Comparison of ENCODE assay signal across 15 mouse cellular contexts in genomic region chr8:11394773-11395172, GRCm38 (mm10).
DNase-seq lines count a peak whose midpoint lies in the region; ATAC-seq and TF ChIP-seq lines count a peak whose summit lies in the region.
"Had no signal": no experiment of that assay in that cellular context is flagged by ENCODE, and none has a peak within 500 bp of the region (broad histone marks: within the 10 kb centered on the region; RNA-seq: fewer than 3 reads in every experiment).

No protein-coding gene starts in this region.

- no peaks in the 10 kb centered on the region for H3K27me3 ChIP-seq in heart, embryonic 12.5 days (replicated peaks)
- H3K27me3 ChIP-seq in lung, embryonic 14.5 days (ENCODE audit: insufficient read depth, low read length) = no peaks in the 10 kb centered on the region
- no peaks in the 10 kb centered on the region for H3K27me3 ChIP-seq in heart, embryonic 16.5 days (ENCODE audit: control insufficient read depth, insufficient read depth, low read length)

- H3K4me3 ChIP-seq in heart, embryonic 12.5 days = no peak overlapping the region
- no peak overlapping the region for H3K4me3 ChIP-seq in lung, embryonic 14.5 days (ENCODE audit: low read depth, low read length)
- no peak overlapping the region for H3K4me3 ChIP-seq in heart, embryonic 16.5 days (ENCODE audit: low read length)
- H3K4me3 ChIP-seq: megakaryocyte, embryonic 14.5 days had no signal

- peaks cover 12% of the 10 kb centered on the region; the same call in 1 of the 2 replicates for H3K9me3 ChIP-seq in heart, embryonic 12.5 days (replicated peaks)
- H3K9me3 ChIP-seq in lung, embryonic 14.5 days (ENCODE audit: low read depth, low read length) = no peaks in the 10 kb centered on the region; the same call in 1 of the 2 replicates
- H3K9me3 ChIP-seq in heart, embryonic 16.5 days (replicated peaks; ENCODE audit: control insufficient read depth, low read length) = peaks cover 5% of the 10 kb centered on the region; the same call in 1 of the 2 replicates

- no peak for TF ChIP-seq CTCF in lung, embryonic 14.5 days (IDR thresholded peaks at IDR 0.05; ENCODE audit: low read depth)

- H3K4me2 ChIP-seq in heart, embryonic 12.5 days = no peak overlapping the region
- no peak overlapping the region for H3K4me2 ChIP-seq in lung, embryonic 14.5 days
- H3K4me2 ChIP-seq in heart, embryonic 16.5 days (ENCODE audit: low read depth, low read length) = no peak overlapping the region

- peaks cover 8% of the 10 kb centered on the region for H3K36me3 ChIP-seq in heart, embryonic 12.5 days
- no peaks in the 10 kb centered on the region; the same call in 1 of the 2 replicates for H3K36me3 ChIP-seq in lung, embryonic 14.5 days (ENCODE audit: insufficient read depth)
- H3K36me3 ChIP-seq in heart, embryonic 16.5 days (ENCODE audit: control insufficient read depth, insufficient read depth) = peaks cover 5% of the 10 kb centered on the region; the same call in 1 of the 2 replicates
- H3K36me3 ChIP-seq: G1E had no signal

- no peak for DNase-seq in heart, adult 9 months (ENCODE audit: low spot score in 2 of 2)
- peak; percentile 75 for DNase-seq in lung, embryonic 14.5 days
- DNase-seq in lung, postnatal 25 days (ENCODE audit: low spot score) = no peak
- DNase-seq in kidney, postnatal 14 days = peak; percentile 71
- DNase-seq in cerebellum, adult 11 months = no peak
- no peak for DNase-seq in spleen, adult 18-20 months
- DNase-seq: cerebellum, adult 9-11 months; embryo, embryonic 11 days; thymus, postnatal 4 days had no signal

- 36% methylated on average over 9 of the region's 9 CpGs for WGBS in heart, embryonic 12.5 days
- 31% methylated on average over 9 of the region's 9 CpGs for WGBS in lung, embryonic 14.5 days
- WGBS in heart, embryonic 16.5 days = 41% methylated on average over 9 of the region's 9 CpGs

- H3K4me1 ChIP-seq in heart, embryonic 12.5 days (replicated peaks) = peaks cover 54% of the 10 kb centered on the region
- peaks cover 21% of the 10 kb centered on the region for H3K4me1 ChIP-seq in lung, embryonic 14.5 days (ENCODE audit: insufficient read depth)
- H3K4me1 ChIP-seq in heart, embryonic 16.5 days (ENCODE audit: control insufficient read depth, insufficient read depth, low read length) = peaks cover 44% of the 10 kb centered on the region

- no peak overlapping the region for H3K9ac ChIP-seq in heart, embryonic 12.5 days
- no peak overlapping the region for H3K9ac ChIP-seq in lung, embryonic 14.5 days
- peak overlapping the region; percentile 24; the same call in 1 of the 2 replicates for H3K9ac ChIP-seq in heart, embryonic 16.5 days (ENCODE audit: low read length)

- no peak for ATAC-seq in heart, embryonic 12.5 days (ENCODE audit: insufficient number of reproducible peaks, low FRiP score)
- no peak for ATAC-seq in lung, embryonic 14.5 days (ENCODE audit: insufficient read depth)
- ATAC-seq in heart, embryonic 16.5 days (replicated peaks; ENCODE audit: extremely low read depth, insufficient read depth, low FRiP score) = peak; percentile 21; the same call in 1 of the 2 replicates
- ATAC-seq: forebrain, embryonic 14.5 days; midbrain, embryonic 16.5 days had no signal

- peak overlapping the region; percentile 84; the same call in 1 of the 2 replicates for H3K27ac ChIP-seq in heart, embryonic 12.5 days (ENCODE audit: poor library complexity, severe bottlenecking)
- peak overlapping the region; percentile 90; the same call in 1 of the 2 replicates for H3K27ac ChIP-seq in lung, embryonic 14.5 days (ENCODE audit: low read depth)
- peak overlapping the region; percentile 85 for H3K27ac ChIP-seq in heart, embryonic 16.5 days (ENCODE audit: low read length)

Comparison
In these comparisons a context has a peak if more than half of its experiments do, and no peak if none do; other contexts are left out.
1. DNase-seq: peak in lung, embryonic 14.5 days (single experiment) and kidney, postnatal 14 days (single experiment); none in heart, adult 9 months (0 of 2), lung, postnatal 25 days (single experiment), cerebellum, adult 11 months (single experiment) and spleen, adult 18-20 months (0 of 2).
2. Peak in every context shown above with its lines, with median percentiles within 50 percentile points of each other: H3K27ac ChIP-seq.